Mouse (Mus musculus) left cerebral cortex, adult 2 months (tissue): ENCODE data around the gene Anks1. TPM values are rescaled to one million over a fixed set of nuclear protein-coding genes. Genes with fewer than 3 reads are reported as not detected.
"Not testable (repeated sequence)": the region's sequence is repeated elsewhere in the genome, so short reads cannot be mapped to it uniquely, and the experiment has no call there.

Source experiments
- DNase-seq, 2 experiments: peaks; one replicate each; pipeline ENCODE4 v3.0.0; 2021 to 2022; ENCODE audit warnings: low spot score in 2 of 2, mixed read lengths in 1 of 2; ENCODE audit errors: extremely low spot score in 1 of 2
- H3K27ac ChIP-seq: fragments of 200-600 bp; 2 replicates; pipeline ENCODE4 v1.8.1; 2022
- H3K4me3 ChIP-seq: fragments of 200-600 bp; 2 replicates; pipeline ENCODE4 v1.8.1; 2022
- CTCF ChIP-seq: fragments of 200-600 bp; IDR thresholded peaks from 2 replicates; pipeline ENCODE4 v1.8.1; 2022; ENCODE audit warnings: antibody characterized with exemption, mild to moderate bottlenecking, moderate library complexity
- intact Hi-C: fragments of 180-260 bp; cut with DNase I; formaldehyde crosslinking; loops from one replicate; pipeline ENCODE4 v1.15.1; 2025
- total RNA-seq, 2 experiments: library from RNA; stranded (reverse); gene quantifications; 2 replicates each; pipeline ENCODE4 v1.2.3; 2021

The Anks1 gene
- total RNA-seq, 2 experiments from 2014 or later: 36.6 to 54.9 TPM

GRCm38 (mm10) chr17:27968903-27969302, 59.8 kb downstream of the Anks1 start:
- no peak overlapping the region for H3K4me3 ChIP-seq
- H3K27ac ChIP-seq: peak overlapping the region; percentile 60
- intact Hi-C loops: no loop called here
- no peak for TF ChIP-seq CTCF
- no peak for DNase-seq

GRCm38 (mm10) chr17:27969365-27969764, 60.3 kb downstream of the Anks1 start:
- no peak overlapping the region for H3K4me3 ChIP-seq
- peak; percentile 43 for TF ChIP-seq CTCF
- intact Hi-C loops: no loop called here
- peak overlapping the region; percentile 60 for H3K27ac ChIP-seq
- DNase-seq: no peak

- DNase-seq: no peak
- no peak overlapping the region for H3K4me3 ChIP-seq
- intact Hi-C loops: no loop called here
- peak overlapping the region; percentile 57; the same call in 1 of the 2 replicates for H3K27ac ChIP-seq
- TF ChIP-seq CTCF: no peak
These were observed 60.8 kb downstream of the Anks1 start for GRCm38 (mm10) chr17:27969896-27970295.

- H3K27ac ChIP-seq: peak overlapping the region; percentile 57; the same call in 1 of the 2 replicates
- H3K4me3 ChIP-seq: no peak overlapping the region
- TF ChIP-seq CTCF: no peak
- no peak for DNase-seq
- intact Hi-C loops: no loop called here
These were observed 61.2 kb downstream of the Anks1 start for GRCm38 (mm10) chr17:27970305-27970704.

- H3K4me3 ChIP-seq: no peak overlapping the region
- no peak overlapping the region; the same call in 1 of the 2 replicates for H3K27ac ChIP-seq
- intact Hi-C loops: no loop called here
- peak; percentile 48 to 57 for DNase-seq
- no peak for TF ChIP-seq CTCF
These were observed 62.4 kb downstream of the Anks1 start for GRCm38 (mm10) chr17:27971496-27971895.

GRCm38 (mm10) chr17:27973337-27973736, 64.2 kb downstream of the Anks1 start:
- H3K27ac ChIP-seq: no peak overlapping the region
- intact Hi-C loops: no loop called here

GRCm38 (mm10) chr17:27976266-27976665, 67.2 kb downstream of the Anks1 start:
- no peak for TF ChIP-seq CTCF
- no peak for DNase-seq
- H3K4me3 ChIP-seq: no peak overlapping the region
- intact Hi-C loops: loop anchor here (5.0 kb wide), 1 partner anchor 69 kb away; the partner anchor contains the start of genes Anks1 and Taf11
- peak overlapping the region; percentile 51 for H3K27ac ChIP-seq

More at GRCm38 (mm10) chr17:27973337-27973736, 64.2 kb downstream of the Anks1 start:
- no peak for TF ChIP-seq CTCF
- DNase-seq: no peak
- no peak overlapping the region for H3K4me3 ChIP-seq

- intact Hi-C loops: loop anchor here (5.0 kb wide), 1 partner anchor 70 kb away; the partner anchor contains the start of genes Anks1 and Taf11
- no peak for DNase-seq
- H3K4me3 ChIP-seq: no peak overlapping the region
- peak overlapping the region; percentile 57 for H3K27ac ChIP-seq
- TF ChIP-seq CTCF: no peak
These were observed 68.0 kb downstream of the Anks1 start for GRCm38 (mm10) chr17:27977008-27977636.

- TF ChIP-seq CTCF: no peak
- DNase-seq: no peak
- H3K4me3 ChIP-seq: no peak overlapping the region
- intact Hi-C loops: loop anchor here (10.0 kb wide), 1 partner anchor 184 kb away; no protein-coding TSS in a partner anchor
- no peak overlapping the region for H3K27ac ChIP-seq
These were observed 71.4 kb downstream of the Anks1 start for GRCm38 (mm10) chr17:27980391-27980955.

- intact Hi-C loops: loop anchor here (10.0 kb wide), 1 partner anchor 183 kb away; no protein-coding TSS in a partner anchor
- DNase-seq: no peak
- no peak overlapping the region for H3K27ac ChIP-seq
- no peak overlapping the region for H3K4me3 ChIP-seq
- no peak for TF ChIP-seq CTCF
These were observed 72.5 kb downstream of the Anks1 start for GRCm38 (mm10) chr17:27981451-27982069.

- not testable (repeated sequence) for H3K4me3 ChIP-seq, H3K27ac ChIP-seq, DNase-seq
- intact Hi-C loops: loop anchor here (10.0 kb wide), 1 partner anchor 183 kb away; no protein-coding TSS in a partner anchor
These were observed 73.0 kb downstream of the Anks1 start for GRCm38 (mm10) chr17:27982070-27982457.

GRCm38 (mm10) chr17:27982712-27983266, 73.7 kb downstream of the Anks1 start:
- TF ChIP-seq CTCF: no peak
- intact Hi-C loops: loop anchor here (10.0 kb wide), 1 partner anchor 182 kb away; no protein-coding TSS in a partner anchor
- no peak for DNase-seq
- no peak overlapping the region for H3K4me3 ChIP-seq
- no peak overlapping the region for H3K27ac ChIP-seq
